Mouse (Mus musculus) CH12.LX (cell line): ENCODE measurements at regions not wholly inside any gene's neighbourhood (a gene's known extent, or its start where the extent isn't known, plus 50 kb on each side); places are given as distances from the start of the nearest gene placed in this dataset.

Experiments used
- DNase-seq: peaks from one replicate; pipeline ENCODE4 v3.0.0-alpha.2; 2013; ENCODE audit errors: extremely low read depth
- H3K27ac ChIP-seq: 2 replicates; pipeline ENCODE4 v1.5.1; 2012; ENCODE audit warnings: low read depth, mild to moderate bottlenecking, control low read depth, moderate library complexity; ENCODE audit not compliant: insufficient read depth
- H3K27me3 ChIP-seq: replicated peaks from 2 replicates; pipeline ENCODE3; 2012; ENCODE audit warnings: inconsistent platforms
- H3K36me3 ChIP-seq, 2 experiments: replicated peaks in 1 of 2; 2 replicates each; pipeline versions ENCODE3 to v1.6.1; 2012; ENCODE audit warnings: inconsistent platforms in 1 of 2, low read length in 1 of 2, mild to moderate bottlenecking in 1 of 2, mixed read lengths in 1 of 2, moderate library complexity in 1 of 2; ENCODE audit not compliant: control insufficient read depth in 1 of 2, insufficient read depth in 1 of 2
- H3K4me1 ChIP-seq, 2 experiments: 2 replicates each; pipeline ENCODE4 v1.6.1; 2012; ENCODE audit warnings: inconsistent platforms in 1 of 2, moderate library complexity in 1 of 2; ENCODE audit not compliant: insufficient read depth in 2 of 2, control insufficient read depth in 1 of 2
- H3K4me2 ChIP-seq: 2 replicates; pipeline ENCODE4 v1.6.1; 2012; ENCODE audit warnings: low read depth, mild to moderate bottlenecking, control low read depth; ENCODE audit not compliant: poor library complexity, insufficient read depth, severe bottlenecking
- H3K4me3 ChIP-seq, 3 experiments: fragments of 150-350 bp in 1 of 3; sonication (generic) in 1 of 3; replicated peaks in 1 of 3; 2 replicates each; pipeline versions ENCODE3 to v1.5.1; 2011 to 2012; ENCODE audit warnings: low read depth in 2 of 3, low read length in 2 of 3, mild to moderate bottlenecking in 2 of 3, moderate library complexity in 2 of 3, control low read depth in 1 of 3, improper control_type of control experiment in 1 of 3, inconsistent platforms in 1 of 3, mixed read lengths in 1 of 3; ENCODE audit not compliant: poor library complexity in 1 of 3
- H3K79me2 ChIP-seq: replicated peaks from 2 replicates; pipeline ENCODE4 v1.6.1; 2012; ENCODE audit warnings: mild to moderate bottlenecking, moderate library complexity; ENCODE audit not compliant: control insufficient read depth, poor library complexity, insufficient read depth, severe bottlenecking; ENCODE audit errors: extremely low read depth
- H3K9ac ChIP-seq: 2 replicates; pipeline ENCODE4 v1.6.1; 2012; ENCODE audit warnings: low read depth, mild to moderate bottlenecking, control low read depth, moderate library complexity; ENCODE audit not compliant: insufficient read depth
- H3K9me3 ChIP-seq: replicated peaks from 2 replicates; pipeline ENCODE3; 2012; ENCODE audit warnings: low read length, inconsistent platforms, mixed read lengths
- CHD1 ChIP-seq: IDR thresholded peaks from 2 replicates; pipeline ENCODE4 v1.6.1; 2012; ENCODE audit warnings: low read depth, low read length, improper control_type of control experiment, inconsistent platforms
- CHD2 ChIP-seq: IDR thresholded peaks from 2 replicates; pipeline ENCODE4 v1.6.1; 2011; ENCODE audit warnings: low read length, improper control_type of control experiment
- CTCF ChIP-seq, 2 experiments: IDR thresholded peaks in 1 of 2; conservative IDR thresholded peaks in 1 of 2; 2 replicates each; pipeline ENCODE4 v1.5.1; 2011 to 2012; ENCODE audit warnings: low read depth in 2 of 2, low read length in 2 of 2, improper control_type of control experiment in 1 of 2, inconsistent platforms in 1 of 2, mild to moderate bottlenecking in 1 of 2, moderate library complexity in 1 of 2
- ELF1 ChIP-seq: IDR thresholded peaks from 2 replicates; pipeline ENCODE4 v1.6.1; 2014; ENCODE audit warnings: low read depth, mild to moderate bottlenecking, inconsistent platforms, low read length, improper control_type of control experiment
- EP300 ChIP-seq: IDR thresholded peaks from 2 replicates; pipeline ENCODE4 v1.6.1; 2011; ENCODE audit warnings: low read length, improper control_type of control experiment
- ETS1 ChIP-seq: conservative IDR thresholded peaks from 2 replicates; pipeline ENCODE4 v1.6.1; 2012; ENCODE audit warnings: low read depth, mild to moderate bottlenecking, inconsistent platforms, low read length, improper control_type of control experiment, moderate library complexity
- JUND ChIP-seq: conservative IDR thresholded peaks from 2 replicates; pipeline ENCODE4 v1.6.1; 2011; ENCODE audit warnings: low read depth, low read length, improper control_type of control experiment
- MAFK ChIP-seq: IDR thresholded peaks from 2 replicates; pipeline ENCODE4 v1.6.1; 2011; ENCODE audit warnings: low read length, improper control_type of control experiment; ENCODE audit not compliant: insufficient replicate concordance
- MAX ChIP-seq: IDR thresholded peaks from 2 replicates; pipeline ENCODE4 v1.6.1; 2011; ENCODE audit warnings: low read length, improper control_type of control experiment
- MXI1 ChIP-seq: IDR thresholded peaks from 2 replicates; pipeline ENCODE4 v1.6.1; 2011; ENCODE audit warnings: mild to moderate bottlenecking, low read depth, low read length, improper control_type of control experiment
- NELFE ChIP-seq: IDR thresholded peaks from 2 replicates; pipeline ENCODE4 v1.6.1; 2011; ENCODE audit warnings: low read depth, low read length, improper control_type of control experiment
- NRF1 ChIP-seq: IDR thresholded peaks from 2 replicates; pipeline ENCODE4 v1.6.1; 2014; ENCODE audit warnings: low read depth, mild to moderate bottlenecking, inconsistent platforms, low read length, improper control_type of control experiment, moderate library complexity
- PAX5 ChIP-seq: IDR thresholded peaks from 2 replicates; pipeline ENCODE4 v1.6.1; 2012; ENCODE audit warnings: low read length, inconsistent platforms, mixed read lengths
- POLR2A ChIP-seq: IDR thresholded peaks from 2 replicates; pipeline ENCODE4 v1.6.1; 2011; ENCODE audit warnings: low read depth, mild to moderate bottlenecking, improper control_type of control experiment, low read length
- RAD21 ChIP-seq: IDR thresholded peaks from 2 replicates; pipeline ENCODE4 v1.6.1; 2011; ENCODE audit warnings: low read depth, mild to moderate bottlenecking, low read length, improper control_type of control experiment, moderate library complexity
- SIN3A ChIP-seq: IDR thresholded peaks from 2 replicates; pipeline ENCODE4 v1.6.1; 2012; ENCODE audit warnings: low read length, improper control_type of control experiment, inconsistent platforms
- SMC3 ChIP-seq: IDR thresholded peaks from 2 replicates; pipeline ENCODE4 v1.6.1; 2011; ENCODE audit warnings: low read depth, low read length, improper control_type of control experiment
- TCF12 ChIP-seq: IDR thresholded peaks from 2 replicates; pipeline ENCODE4 v1.6.1; 2014; ENCODE audit warnings: low read depth, mild to moderate bottlenecking, inconsistent platforms, low read length, improper control_type of control experiment
- UBTF ChIP-seq: IDR thresholded peaks from 2 replicates; pipeline ENCODE4 v1.6.1; 2012; ENCODE audit warnings: low read depth, mild to moderate bottlenecking, inconsistent platforms, low read length, improper control_type of control experiment, moderate library complexity
- USF2 ChIP-seq: conservative IDR thresholded peaks from 2 replicates; pipeline ENCODE4 v1.6.1; 2011; ENCODE audit warnings: low read depth, low read length, improper control_type of control experiment
- ZC3H11A ChIP-seq: IDR thresholded peaks from 2 replicates; pipeline ENCODE4 v1.6.1; 2012; ENCODE audit warnings: low read depth, mild to moderate bottlenecking, inconsistent platforms, low read length, improper control_type of control experiment
- ZMIZ1 ChIP-seq: IDR thresholded peaks from 2 replicates; pipeline ENCODE4 v1.6.1; 2012; ENCODE audit warnings: low read depth, mild to moderate bottlenecking, inconsistent platforms, low read length, improper control_type of control experiment
- dilution Hi-C: fragments of 300-500 bp; cut with MboI; formaldehyde crosslinking; loops from 2 replicates; pipeline ENCODE4 v1.14.3; 2020; ENCODE audit warnings: low sequenced_read_pairs; ENCODE audit not compliant: extremely low pct_unique_long_range_greater_than_20kb, extremely low pct_ligation_motif_present
- in situ Hi-C: fragments of 300-500 bp; cut with MboI; formaldehyde crosslinking; loops from 3 replicates; pipeline ENCODE4 v1.14.3; 2019; ENCODE audit warnings: low sequenced_read_pairs, low pct_ligation_motif_present, low pct_unique_long_range_greater_than_20kb, mixed read lengths

DNA sequence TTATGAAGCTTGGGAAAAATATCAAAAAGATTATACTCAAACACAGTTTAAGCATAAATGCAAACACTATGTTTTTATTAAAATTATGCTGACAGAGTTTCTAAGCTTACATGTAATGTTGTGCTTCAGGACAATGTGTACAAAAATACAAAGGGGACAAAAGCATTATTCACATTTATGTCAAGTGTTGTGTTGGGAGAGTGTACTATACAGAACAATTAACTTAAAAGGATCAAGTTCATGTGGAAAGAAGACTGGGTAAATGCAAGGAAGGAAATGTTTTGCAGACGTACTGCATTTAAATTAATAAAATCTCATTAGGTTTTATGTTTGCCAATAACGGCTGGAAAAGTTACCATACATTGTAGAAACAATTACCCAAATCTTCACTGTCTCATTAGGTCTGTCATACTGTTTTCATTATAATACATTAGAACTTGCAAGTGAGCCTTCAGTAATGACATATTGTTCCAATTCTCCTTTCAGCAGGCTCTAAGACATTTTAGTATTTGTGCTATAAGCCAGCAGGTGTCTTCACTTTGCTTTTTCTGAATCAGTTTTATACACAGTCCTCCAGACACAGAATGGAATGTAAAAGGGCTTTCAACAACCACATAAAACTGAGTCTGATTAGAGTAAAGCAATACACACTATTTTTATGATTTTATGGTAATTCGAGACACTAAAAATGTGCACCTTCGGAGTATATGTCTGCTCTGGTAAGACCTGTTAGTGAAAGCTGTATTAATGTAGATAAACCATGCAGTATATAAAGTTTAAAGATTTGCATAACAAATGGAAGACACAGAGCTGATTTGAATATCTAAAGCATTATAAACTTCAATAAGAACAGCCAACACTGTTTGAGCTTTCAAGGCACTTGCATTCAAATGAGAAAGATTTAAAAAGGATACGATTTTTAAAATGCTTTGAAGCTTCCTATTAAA is 567.7 kb upstream of the Klhl1 start:
- peaks cover 11% of the 10 kb centered on the region for H3K9me3 ChIP-seq
- no peak for DNase-seq
- no peaks in the 10 kb centered on the region for H3K27me3 ChIP-seq
- H3K79me2 ChIP-seq: no peaks in the 10 kb centered on the region
- no peaks in the 10 kb centered on the region for H3K36me3 ChIP-seq
- no peak overlapping the region for H3K27ac ChIP-seq
- in situ Hi-C loops: no loop called here
- no peak overlapping the region for H3K9ac ChIP-seq
- no peaks in the 10 kb centered on the region for H3K4me1 ChIP-seq
- dilution Hi-C loops: no loop called here
- no peak overlapping the region for H3K4me3 ChIP-seq
- TF ChIP-seq MAX (no peak), CTCF (conservative IDR thresholded peaks at IDR 0.05 in 1 of 2, IDR thresholded peaks at IDR 0.05 in 1 of 2; ENCODE audit: low read depth in 2 of 2, low read length in 2 of 2) (no peak), ZMIZ1 (no peak), NRF1 (no peak), NELFE (no peak), MAFK (no peak), ETS1 (no peak)
- H3K4me2 ChIP-seq: no peak overlapping the region

DNA sequence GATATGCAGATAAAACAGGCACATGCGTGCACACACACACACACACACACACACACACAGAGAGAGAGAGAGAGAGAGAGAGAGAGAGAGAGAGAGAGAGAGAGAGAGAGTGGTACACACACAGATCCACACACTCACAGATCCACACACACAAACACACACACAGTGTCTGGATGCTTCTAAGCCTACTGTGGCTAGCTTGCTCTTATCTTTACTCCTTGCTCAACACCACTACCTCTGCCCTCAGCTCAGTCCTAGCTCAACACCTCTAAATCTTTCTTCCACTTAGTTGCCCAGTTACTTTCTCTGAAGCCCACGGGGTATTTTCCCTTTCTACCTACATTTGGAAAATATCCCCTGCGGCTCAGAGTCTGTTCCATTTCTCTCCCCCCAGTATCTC is 555.9 kb upstream of the Klhl1 start:
- TF ChIP-seq MAFK: no peak
- TF ChIP-seq JUND: no peak
- TF ChIP-seq CTCF (conservative IDR thresholded peaks at IDR 0.05 in 1 of 2, IDR thresholded peaks at IDR 0.05 in 1 of 2; ENCODE audit: low read depth in 2 of 2, low read length in 2 of 2): no peak
- TF ChIP-seq NRF1: no peak
- TF ChIP-seq POLR2A: no peak
- TF ChIP-seq NELFE: no peak
- no peaks in the 10 kb centered on the region for H3K79me2 ChIP-seq
- H3K4me2 ChIP-seq: no peak overlapping the region
- peaks cover 11% of the 10 kb centered on the region for H3K9me3 ChIP-seq
- in situ Hi-C loops (no loop called here), dilution Hi-C loops (no loop called here)
- H3K36me3 ChIP-seq: no peaks in the 10 kb centered on the region
- H3K27me3 ChIP-seq: no peaks in the 10 kb centered on the region
- H3K4me1 ChIP-seq: no peaks in the 10 kb centered on the region
- no peak overlapping the region for H3K4me3 ChIP-seq
- no peak overlapping the region for H3K27ac ChIP-seq
- no peak for DNase-seq
- H3K9ac ChIP-seq: no peak overlapping the region

DNA sequence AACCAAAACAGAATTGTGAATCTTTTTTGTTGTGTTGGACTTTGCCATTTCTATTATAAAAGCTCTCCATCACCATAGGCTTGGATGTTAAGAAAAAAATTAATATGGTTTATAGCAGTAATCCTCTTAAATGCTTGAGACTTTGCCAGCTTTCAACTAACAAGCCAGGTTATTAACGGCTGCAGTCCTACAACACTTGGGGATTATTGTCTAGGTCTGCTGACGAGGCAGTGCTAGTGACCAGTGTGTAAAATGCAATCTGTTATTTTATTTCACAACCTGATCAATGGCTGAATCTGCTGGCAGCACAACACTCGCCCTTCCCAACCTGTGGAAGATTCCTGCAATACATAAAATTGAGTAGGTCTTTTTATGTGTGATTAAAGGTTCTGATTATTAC is 549.9 kb upstream of the Klhl1 start:
- H3K36me3 ChIP-seq: no peaks in the 10 kb centered on the region
- TF ChIP-seq NELFE (no peak), PAX5 (no peak), USF2 (no peak), MXI1 (no peak), UBTF (no peak), EP300 (no peak), JUND (no peak), SMC3 (no peak), CHD1 (no peak), ZC3H11A (no peak), SIN3A (no peak), ELF1 (no peak), MAX (no peak), TCF12 (no peak), CHD2 (no peak), RAD21 (no peak)
- H3K4me1 ChIP-seq: no peaks in the 10 kb centered on the region
- H3K9me3 ChIP-seq: peaks cover 8% of the 10 kb centered on the region
- H3K4me2 ChIP-seq: no peak overlapping the region
- H3K27me3 ChIP-seq: no peaks in the 10 kb centered on the region
- dilution Hi-C loops (no loop called here), in situ Hi-C loops (no loop called here)
- DNase-seq: no peak
- H3K9ac ChIP-seq: no peak overlapping the region
- no peaks in the 10 kb centered on the region for H3K79me2 ChIP-seq
- no peak overlapping the region for H3K4me3 ChIP-seq
- no peak overlapping the region for H3K27ac ChIP-seq
